Mouse (Mus musculus): ENCODE measurements at regions not wholly inside any gene's neighbourhood (a gene's known extent, or its start where the extent isn't known, plus 50 kb on each side); places are given as distances from the start of the nearest gene placed in this dataset.

DNA sequence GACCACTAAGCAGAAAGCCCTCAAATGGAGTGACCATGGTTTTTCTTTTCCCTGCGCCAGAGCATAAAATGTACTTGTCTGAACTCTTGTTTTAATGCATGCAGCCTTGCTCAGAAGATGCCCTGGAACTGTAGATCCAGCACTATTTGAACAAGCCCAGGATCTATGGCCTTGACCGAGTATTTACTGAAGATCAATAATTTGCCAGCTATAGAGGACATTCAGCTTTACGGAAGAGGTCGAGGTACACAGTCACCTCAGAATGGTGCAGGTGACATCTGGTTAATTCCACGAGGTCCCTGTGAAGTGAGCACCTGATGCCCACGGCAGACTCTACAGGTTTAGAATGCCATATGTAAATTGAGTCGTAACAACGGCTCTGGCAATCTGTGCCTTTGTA, 130.1 kb downstream of the Snx10 start:
- in situ Hi-C loops (cut with MboI; ENCODE audit: low pct_ligation_motif_present, low pct_unique_long_range_greater_than_20kb, low sequenced_read_pairs) (no loop called here), dilution Hi-C loops (cut with MboI; ENCODE audit: extremely low pct_ligation_motif_present, extremely low pct_unique_long_range_greater_than_20kb, low sequenced_read_pairs) (no loop called here)
- DNase-seq (ENCODE audit: extremely low read depth), result no peak
- H3K27ac ChIP-seq (ENCODE audit: insufficient read depth, low read depth), result no peak overlapping the region
- no peaks in the 10 kb centered on the region for H3K27me3 ChIP-seq (replicated peaks)
- TF ChIP-seq ELF1 (IDR thresholded peaks at IDR 0.05; ENCODE audit: low read depth, low read length) (no peak), ZC3H11A (IDR thresholded peaks at IDR 0.05; ENCODE audit: low read depth, low read length) (no peak), MAX (IDR thresholded peaks at IDR 0.05; ENCODE audit: low read length) (no peak), USF2 (conservative IDR thresholded peaks at IDR 0.05; ENCODE audit: low read depth, low read length) (no peak), MXI1 (IDR thresholded peaks at IDR 0.05; ENCODE audit: low read depth, low read length) (no peak), POLR2AphosphoS2 (IDR thresholded peaks at IDR 0.05; ENCODE audit: low read depth, low read length) (no peak), ETS1 (conservative IDR thresholded peaks at IDR 0.05; ENCODE audit: low read depth, low read length) (no peak)
- peaks cover 3% of the 10 kb centered on the region for H3K9me3 ChIP-seq (replicated peaks; ENCODE audit: low read length)
- H3K36me3 ChIP-seq (replicated peaks in 1 of 2; ENCODE audit: control insufficient read depth in 1 of 2, insufficient read depth in 1 of 2, low read length in 1 of 2), result no peaks in the 10 kb centered on the region
- no peak overlapping the region for H3K4me3 ChIP-seq (replicated peaks in 1 of 3; ENCODE audit: low read depth in 2 of 3, low read length in 2 of 3, poor library complexity in 1 of 3)
- no peaks in the 10 kb centered on the region for H3K79me2 ChIP-seq (replicated peaks; ENCODE audit: control insufficient read depth, extremely low read depth, insufficient read depth, poor library complexity, severe bottlenecking)
- no peak overlapping the region for H3K4me2 ChIP-seq (ENCODE audit: insufficient read depth, low read depth, poor library complexity, severe bottlenecking)
- H3K9ac ChIP-seq (ENCODE audit: insufficient read depth, low read depth), result no peak overlapping the region
- H3K4me1 ChIP-seq (ENCODE audit: control insufficient read depth in 1 of 2, insufficient read depth in 2 of 2), result peaks cover 2 to 7% of the 10 kb centered on the region in 2 experiments; a peak in 2 of 4 replicates

DNA sequence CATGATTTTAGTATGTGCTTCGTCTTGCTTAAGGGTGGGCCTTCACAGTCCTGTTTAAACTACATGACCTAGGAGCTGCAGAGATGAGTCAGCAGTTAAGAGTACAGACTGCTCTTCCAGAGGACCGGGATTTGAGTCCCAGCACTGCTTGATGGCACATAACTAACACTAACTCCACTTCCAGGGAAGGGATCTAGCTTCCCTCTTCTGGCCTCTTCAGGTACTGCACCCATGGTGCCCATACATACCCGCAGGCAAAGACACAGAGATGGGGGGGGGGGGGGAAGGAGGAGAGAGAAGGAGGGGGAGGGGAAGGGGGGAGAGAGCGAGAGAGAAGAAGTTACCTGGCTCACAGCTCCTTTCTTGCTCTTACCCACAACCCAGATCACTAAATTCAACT, 131.3 kb downstream of the Snx10 start:
- no peak overlapping the region for H3K9ac ChIP-seq (ENCODE audit: insufficient read depth, low read depth)
- no peak for TF ChIP-seq CHD2 (IDR thresholded peaks at IDR 0.05; ENCODE audit: low read length)
- no peak for TF ChIP-seq RCOR1 (conservative IDR thresholded peaks at IDR 0.05; ENCODE audit: low read depth, low read length)
- TF ChIP-seq RAD21 (IDR thresholded peaks at IDR 0.05; ENCODE audit: low read depth, low read length), result peak; percentile 1
- no peak for TF ChIP-seq MAX (IDR thresholded peaks at IDR 0.05; ENCODE audit: low read length)
- TF ChIP-seq USF1 (IDR thresholded peaks at IDR 0.05; ENCODE audit: low read depth, low read length), result no peak
- H3K4me1 ChIP-seq (ENCODE audit: control insufficient read depth in 1 of 2, insufficient read depth in 2 of 2), result peaks cover under 1 to 7% of the 10 kb centered on the region in 2 experiments; a peak in 2 of 4 replicates
- no peaks in the 10 kb centered on the region for H3K79me2 ChIP-seq (replicated peaks; ENCODE audit: control insufficient read depth, extremely low read depth, insufficient read depth, poor library complexity, severe bottlenecking)
- in situ Hi-C loops (cut with MboI; ENCODE audit: low pct_ligation_motif_present, low pct_unique_long_range_greater_than_20kb, low sequenced_read_pairs), result no loop called here
- peaks cover 3% of the 10 kb centered on the region for H3K9me3 ChIP-seq (replicated peaks; ENCODE audit: low read length)
- H3K36me3 ChIP-seq (replicated peaks in 1 of 2; ENCODE audit: control insufficient read depth in 1 of 2, insufficient read depth in 1 of 2, low read length in 1 of 2), result no peaks in the 10 kb centered on the region
- H3K27ac ChIP-seq (ENCODE audit: insufficient read depth, low read depth), result no peak overlapping the region
- no peak overlapping the region for H3K4me3 ChIP-seq (replicated peaks in 1 of 3; ENCODE audit: low read depth in 2 of 3, low read length in 2 of 3, poor library complexity in 1 of 3)
- no peaks in the 10 kb centered on the region for H3K27me3 ChIP-seq (replicated peaks)
- H3K4me2 ChIP-seq (ENCODE audit: insufficient read depth, low read depth, poor library complexity, severe bottlenecking), result no peak overlapping the region
- peak; percentile 3 for DNase-seq (ENCODE audit: extremely low read depth)
- dilution Hi-C loops (cut with MboI; ENCODE audit: extremely low pct_ligation_motif_present, extremely low pct_unique_long_range_greater_than_20kb, low sequenced_read_pairs), result no loop called here

DNA sequence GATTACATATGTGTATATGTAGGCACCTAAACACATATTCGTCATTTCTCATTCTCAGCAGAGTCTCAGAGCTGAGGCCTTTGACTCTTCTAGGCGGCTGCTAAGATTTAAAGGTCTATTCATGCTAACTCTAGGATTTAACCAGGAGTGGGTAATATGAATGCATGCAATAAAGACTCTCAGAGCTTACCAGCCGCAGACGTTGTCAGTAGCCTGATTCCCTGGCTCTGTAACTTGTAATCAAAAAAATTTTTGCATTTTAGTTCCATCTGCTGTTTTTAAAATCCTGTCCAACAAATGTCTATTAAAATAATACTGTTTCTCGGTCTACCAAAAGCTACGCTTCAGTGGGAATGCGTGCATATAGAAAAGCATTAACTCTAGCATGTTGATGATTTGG, 132.4 kb downstream of the Snx10 start:
- Histone ChIP-seq H3K4me2 (ENCODE audit: insufficient read depth, low read depth, poor library complexity, severe bottlenecking) (no peak overlapping the region), H3K27me3 (replicated peaks) (no peaks in the 10 kb centered on the region), H3K9ac (ENCODE audit: insufficient read depth, low read depth) (no peak overlapping the region), H3K79me2 (replicated peaks; ENCODE audit: control insufficient read depth, extremely low read depth, insufficient read depth, poor library complexity, severe bottlenecking) (no peaks in the 10 kb centered on the region), H3K4me1 (ENCODE audit: control insufficient read depth in 1 of 2, insufficient read depth in 2 of 2) (peaks cover 0 to 7% of the 10 kb centered on the region in 2 experiments; a peak in 2 of 4 replicates), H3K4me3 (replicated peaks in 1 of 3; ENCODE audit: low read depth in 2 of 3, low read length in 2 of 3, poor library complexity in 1 of 3) (no peak overlapping the region), H3K36me3 (replicated peaks in 1 of 2; ENCODE audit: control insufficient read depth in 1 of 2, insufficient read depth in 1 of 2, low read length in 1 of 2) (no peaks in the 10 kb centered on the region), H3K27ac (ENCODE audit: insufficient read depth, low read depth) (no peak overlapping the region), H3K9me3 (replicated peaks; ENCODE audit: low read length) (peaks cover 3% of the 10 kb centered on the region)
- in situ Hi-C loops (cut with MboI; ENCODE audit: low pct_ligation_motif_present, low pct_unique_long_range_greater_than_20kb, low sequenced_read_pairs), result no loop called here
- dilution Hi-C loops (cut with MboI; ENCODE audit: extremely low pct_ligation_motif_present, extremely low pct_unique_long_range_greater_than_20kb, low sequenced_read_pairs), result no loop called here
- DNase-seq (ENCODE audit: extremely low read depth), result no peak
- TF ChIP-seq ELF1 (IDR thresholded peaks at IDR 0.05; ENCODE audit: low read depth, low read length) (no peak), BHLHE40 (IDR thresholded peaks at IDR 0.05; ENCODE audit: low read depth, low read length) (no peak), MAX (IDR thresholded peaks at IDR 0.05; ENCODE audit: low read length) (no peak), ZNF384 (IDR thresholded peaks at IDR 0.05; ENCODE audit: low read depth, low read length) (no peak), MYC (IDR thresholded peaks at IDR 0.05; ENCODE audit: low read depth, low read length) (no peak), POLR2A (IDR thresholded peaks at IDR 0.05; ENCODE audit: low read depth, low read length) (no peak), JUN (IDR thresholded peaks at IDR 0.05; ENCODE audit: insufficient read depth, low read depth, low read length) (no peak), ETS1 (conservative IDR thresholded peaks at IDR 0.05; ENCODE audit: low read depth, low read length) (no peak), USF2 (conservative IDR thresholded peaks at IDR 0.05; ENCODE audit: low read depth, low read length) (no peak), ZMIZ1 (IDR thresholded peaks at IDR 0.05; ENCODE audit: low read depth, low read length) (no peak), CTCF (conservative IDR thresholded peaks at IDR 0.05 in 1 of 2, IDR thresholded peaks at IDR 0.05 in 1 of 2; ENCODE audit: low read depth in 2 of 2, low read length in 2 of 2) (no peak), PAX5 (IDR thresholded peaks at IDR 0.05; ENCODE audit: low read length) (no peak), ZC3H11A (IDR thresholded peaks at IDR 0.05; ENCODE audit: low read depth, low read length) (no peak), MEF2A (IDR thresholded peaks at IDR 0.05; ENCODE audit: borderline replicate concordance, low read depth, low read length) (no peak)
